Mouse (Mus musculus) bone marrow macrophage, adult 2 months (primary cell): ENCODE results near the gene Tmem140.

Experiments used
- CTCF ChIP-seq: IDR thresholded peaks from 2 replicates; pipeline ENCODE4 v1.5.1; 2012; ENCODE audit warnings: low read depth, mild to moderate bottlenecking, low read length, moderate library complexity
- POLR2A ChIP-seq: IDR thresholded peaks from 2 replicates; pipeline ENCODE4 v1.6.1; 2012; ENCODE audit warnings: mild to moderate bottlenecking, low read depth, low read length, borderline replicate concordance

- TF ChIP-seq POLR2A (no peak), CTCF (no peak)
Observed at GRCm38 (mm10) chr6:34895569-34895968, 32.6 kb downstream of the Tmem140 start.
